Mouse (Mus musculus) lung, postnatal 10 days (tissue): Measurements from ENCODE around the gene Zfp503.

Source experiments
- DNase-seq: peaks from one replicate; pipeline ENCODE4 v3.0.0; 2021

Zfp503 gene

DNA sequence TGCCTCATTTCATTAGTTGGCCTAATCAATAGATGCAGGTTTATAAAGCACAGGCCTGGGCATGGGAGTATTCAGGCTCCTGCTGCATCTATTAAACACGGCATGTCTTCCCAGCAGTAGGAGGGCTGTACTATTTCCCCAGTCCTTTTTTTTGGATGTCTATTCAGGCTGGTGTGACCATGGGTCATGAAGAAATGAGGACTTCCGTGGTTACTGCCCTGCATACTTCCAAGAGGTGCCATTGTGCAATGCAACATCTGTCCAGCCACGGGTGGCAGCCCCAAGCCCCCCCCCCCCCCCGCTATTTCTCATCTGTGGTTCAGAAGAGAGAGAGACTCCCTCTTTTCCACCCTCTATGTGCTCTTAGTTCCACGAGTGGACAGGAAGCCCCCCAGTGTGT lies 23.1 kb downstream of the Zfp503 start:
- DNase-seq = no peak

GRCm38 (mm10) chr14:21962381-21963050 lies 26.9 kb downstream of the Zfp503 start:
- no peak for DNase-seq

- no peak for DNase-seq
Measured at GRCm38 (mm10) chr14:21959243-21959642, 30.2 kb downstream of the Zfp503 start.

DNA sequence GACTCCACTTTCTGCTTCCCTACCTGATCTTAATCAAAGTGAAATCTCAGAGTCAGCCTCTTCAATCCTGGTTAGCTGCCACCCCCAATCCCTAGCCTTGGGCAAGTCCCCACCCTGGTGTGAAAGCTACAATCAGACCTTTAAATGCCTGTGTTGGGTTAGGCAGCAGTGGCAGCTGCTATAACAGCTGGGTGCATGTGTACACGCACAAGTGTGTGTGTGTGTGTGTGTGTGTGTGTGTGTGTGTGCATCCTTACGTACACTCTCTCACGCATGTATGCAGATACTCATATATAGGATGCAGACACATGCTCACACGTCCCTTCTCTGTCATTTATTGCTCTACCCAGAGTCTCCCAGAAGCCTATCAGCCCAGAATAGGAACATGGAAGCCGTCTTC lies 30.8 kb downstream of the Zfp503 start:
- no peak for DNase-seq

DNA sequence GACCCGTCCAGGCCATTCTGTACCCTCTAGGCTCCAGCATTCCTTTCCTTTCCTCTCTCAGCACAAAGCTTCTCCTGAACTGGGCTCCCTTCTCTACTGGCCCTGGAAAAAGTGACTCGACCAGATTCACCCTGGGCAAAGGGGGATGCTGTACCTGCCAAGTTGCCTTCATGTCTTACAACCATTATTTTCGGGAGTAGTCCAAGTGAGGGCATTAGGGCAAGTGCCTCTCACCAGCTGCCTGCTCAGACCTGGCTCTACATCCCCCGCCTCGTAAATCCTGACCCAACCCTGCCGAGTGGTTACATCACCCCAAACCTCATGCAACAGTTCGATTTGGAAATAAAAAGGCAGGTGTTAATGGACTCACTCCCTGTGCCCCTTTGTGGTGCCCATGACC lies 36.9 kb downstream of the Zfp503 start:
- no peak for DNase-seq

GRCm38 (mm10) chr14:21951896-21952523 lies 37.4 kb downstream of the Zfp503 start:
- no peak for DNase-seq

GRCm38 (mm10) chr14:21944946-21945345 lies 44.5 kb downstream of the Zfp503 start:
- DNase-seq = peak; percentile 73

GRCm38 (mm10) chr14:21941581-21941980 lies 47.8 kb downstream of the Zfp503 start:
- no peak for DNase-seq

DNA sequence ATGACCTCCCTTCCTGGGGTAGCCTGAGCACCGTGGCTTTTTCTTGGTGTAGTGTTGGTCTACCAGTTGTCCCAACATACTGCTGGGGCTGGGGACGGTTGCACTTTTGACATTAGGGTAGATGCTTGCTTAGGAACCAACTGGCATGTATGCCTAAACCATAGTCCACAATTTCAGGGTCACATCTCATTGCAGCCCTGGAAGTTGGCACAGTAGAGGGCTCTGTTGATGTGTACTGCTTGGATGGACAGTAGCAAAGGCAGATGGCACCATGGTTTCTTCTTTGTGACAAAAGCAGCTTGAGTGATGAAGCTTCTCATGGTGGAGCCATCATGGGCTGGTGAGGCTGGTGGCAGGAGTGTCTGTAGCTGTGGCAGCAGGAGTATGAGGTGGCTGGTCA lies 52.3 kb downstream of the Zfp503 start:
- DNase-seq = no peak

DNA sequence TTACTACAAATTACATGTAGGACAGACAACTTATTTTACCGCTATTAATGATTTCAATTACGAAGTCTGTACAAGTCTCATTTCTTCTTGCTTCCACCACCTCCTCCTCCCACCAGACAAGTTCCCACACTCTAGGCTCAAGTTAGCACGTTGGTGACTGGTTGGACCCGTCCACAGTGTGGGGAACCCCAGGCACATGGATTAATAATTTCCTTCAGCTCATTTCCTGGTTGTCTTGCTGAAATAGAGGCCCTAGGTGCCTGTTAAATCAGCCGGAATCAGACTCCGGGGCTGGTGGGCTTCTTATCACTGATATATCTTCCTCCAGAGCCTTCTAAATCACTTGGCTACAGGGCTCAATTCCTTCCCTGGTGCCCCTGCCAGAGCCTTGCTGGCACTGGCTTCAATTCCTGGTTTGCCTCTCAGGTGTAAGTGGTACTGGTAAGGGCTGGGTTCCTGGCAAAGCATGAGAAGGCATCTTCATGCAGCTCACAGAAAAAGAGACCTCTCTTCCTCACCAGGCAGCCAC lies 53.2 kb downstream of the Zfp503 start:
- no peak for DNase-seq
